Mouse (Mus musculus) CH12.LX (cell line): Measurements from ENCODE around the gene Gpr12. TPM values are rescaled to one million over a fixed set of nuclear protein-coding genes. Genes with fewer than 3 reads are reported as not detected.
A peak's percentile ranks its signal among the peaks of the same experiment; 100 is the strongest.

Experiments used
- DNase-seq: peaks from one replicate; pipeline ENCODE4 v3.0.0-alpha.2; 2013; ENCODE audit errors: extremely low read depth
- H3K27ac ChIP-seq: 2 replicates; pipeline ENCODE4 v1.5.1; 2012; ENCODE audit warnings: low read depth, mild to moderate bottlenecking, control low read depth, moderate library complexity; ENCODE audit not compliant: insufficient read depth
- H3K27me3 ChIP-seq: replicated peaks from 2 replicates; pipeline ENCODE3; 2012; ENCODE audit warnings: inconsistent platforms
- H3K36me3 ChIP-seq, 2 experiments: replicated peaks in 1 of 2; 2 replicates each; pipeline versions ENCODE3 to v1.6.1; 2012; ENCODE audit warnings: inconsistent platforms in 1 of 2, low read length in 1 of 2, mild to moderate bottlenecking in 1 of 2, mixed read lengths in 1 of 2, moderate library complexity in 1 of 2; ENCODE audit not compliant: control insufficient read depth in 1 of 2, insufficient read depth in 1 of 2
- H3K4me1 ChIP-seq, 2 experiments: 2 replicates each; pipeline ENCODE4 v1.6.1; 2012; ENCODE audit warnings: inconsistent platforms in 1 of 2, moderate library complexity in 1 of 2; ENCODE audit not compliant: insufficient read depth in 2 of 2, control insufficient read depth in 1 of 2
- H3K4me2 ChIP-seq: 2 replicates; pipeline ENCODE4 v1.6.1; 2012; ENCODE audit warnings: low read depth, mild to moderate bottlenecking, control low read depth; ENCODE audit not compliant: poor library complexity, insufficient read depth, severe bottlenecking
- H3K4me3 ChIP-seq, 3 experiments: fragments of 150-350 bp in 1 of 3; sonication (generic) in 1 of 3; replicated peaks in 1 of 3; 2 replicates each; pipeline versions ENCODE3 to v1.5.1; 2011 to 2012; ENCODE audit warnings: low read depth in 2 of 3, low read length in 2 of 3, mild to moderate bottlenecking in 2 of 3, moderate library complexity in 2 of 3, control low read depth in 1 of 3, improper control_type of control experiment in 1 of 3, inconsistent platforms in 1 of 3, mixed read lengths in 1 of 3; ENCODE audit not compliant: poor library complexity in 1 of 3
- H3K79me2 ChIP-seq: replicated peaks from 2 replicates; pipeline ENCODE4 v1.6.1; 2012; ENCODE audit warnings: mild to moderate bottlenecking, moderate library complexity; ENCODE audit not compliant: control insufficient read depth, poor library complexity, insufficient read depth, severe bottlenecking; ENCODE audit errors: extremely low read depth
- H3K9ac ChIP-seq: 2 replicates; pipeline ENCODE4 v1.6.1; 2012; ENCODE audit warnings: low read depth, mild to moderate bottlenecking, control low read depth, moderate library complexity; ENCODE audit not compliant: insufficient read depth
- H3K9me3 ChIP-seq: replicated peaks from 2 replicates; pipeline ENCODE3; 2012; ENCODE audit warnings: low read length, inconsistent platforms, mixed read lengths
- BHLHE40 ChIP-seq: IDR thresholded peaks from 2 replicates; pipeline ENCODE4 v1.6.1; 2011; ENCODE audit warnings: mild to moderate bottlenecking, low read depth, low read length, improper control_type of control experiment
- CHD1 ChIP-seq: IDR thresholded peaks from 2 replicates; pipeline ENCODE4 v1.6.1; 2012; ENCODE audit warnings: low read depth, low read length, improper control_type of control experiment, inconsistent platforms
- CHD2 ChIP-seq: IDR thresholded peaks from 2 replicates; pipeline ENCODE4 v1.6.1; 2011; ENCODE audit warnings: low read length, improper control_type of control experiment
- CTCF ChIP-seq, 2 experiments: IDR thresholded peaks in 1 of 2; conservative IDR thresholded peaks in 1 of 2; 2 replicates each; pipeline ENCODE4 v1.5.1; 2011 to 2012; ENCODE audit warnings: low read depth in 2 of 2, low read length in 2 of 2, improper control_type of control experiment in 1 of 2, inconsistent platforms in 1 of 2, mild to moderate bottlenecking in 1 of 2, moderate library complexity in 1 of 2
- E2F4 ChIP-seq: IDR thresholded peaks from 2 replicates; pipeline ENCODE4 v1.6.1; 2011; ENCODE audit warnings: low read depth, low read length, improper control_type of control experiment; ENCODE audit not compliant: insufficient replicate concordance
- ELF1 ChIP-seq: IDR thresholded peaks from 2 replicates; pipeline ENCODE4 v1.6.1; 2014; ENCODE audit warnings: low read depth, mild to moderate bottlenecking, inconsistent platforms, low read length, improper control_type of control experiment
- ETS1 ChIP-seq: conservative IDR thresholded peaks from 2 replicates; pipeline ENCODE4 v1.6.1; 2012; ENCODE audit warnings: low read depth, mild to moderate bottlenecking, inconsistent platforms, low read length, improper control_type of control experiment, moderate library complexity
- JUN ChIP-seq: IDR thresholded peaks from 2 replicates; pipeline ENCODE4 v1.6.1; 2011; ENCODE audit warnings: low read depth, mild to moderate bottlenecking, low read length, improper control_type of control experiment, moderate library complexity; ENCODE audit not compliant: insufficient read depth
- JUND ChIP-seq: conservative IDR thresholded peaks from 2 replicates; pipeline ENCODE4 v1.6.1; 2011; ENCODE audit warnings: low read depth, low read length, improper control_type of control experiment
- MAFK ChIP-seq: IDR thresholded peaks from 2 replicates; pipeline ENCODE4 v1.6.1; 2011; ENCODE audit warnings: low read length, improper control_type of control experiment; ENCODE audit not compliant: insufficient replicate concordance
- MAX ChIP-seq: IDR thresholded peaks from 2 replicates; pipeline ENCODE4 v1.6.1; 2011; ENCODE audit warnings: low read length, improper control_type of control experiment
- MAZ ChIP-seq: IDR thresholded peaks from 2 replicates; pipeline ENCODE4 v1.6.1; 2012; ENCODE audit warnings: low read depth, mild to moderate bottlenecking, inconsistent platforms, low read length, improper control_type of control experiment, moderate library complexity
- POLR2A ChIP-seq: IDR thresholded peaks from 2 replicates; pipeline ENCODE4 v1.6.1; 2011; ENCODE audit warnings: low read depth, mild to moderate bottlenecking, improper control_type of control experiment, low read length
- POLR2AphosphoS2 ChIP-seq: IDR thresholded peaks from 2 replicates; pipeline ENCODE4 v1.6.1; 2011; ENCODE audit warnings: low read depth, low read length, improper control_type of control experiment
- RAD21 ChIP-seq: IDR thresholded peaks from 2 replicates; pipeline ENCODE4 v1.6.1; 2011; ENCODE audit warnings: low read depth, mild to moderate bottlenecking, low read length, improper control_type of control experiment, moderate library complexity
- SIN3A ChIP-seq: IDR thresholded peaks from 2 replicates; pipeline ENCODE4 v1.6.1; 2012; ENCODE audit warnings: low read length, improper control_type of control experiment, inconsistent platforms
- SMC3 ChIP-seq: IDR thresholded peaks from 2 replicates; pipeline ENCODE4 v1.6.1; 2011; ENCODE audit warnings: low read depth, low read length, improper control_type of control experiment
- UBTF ChIP-seq: IDR thresholded peaks from 2 replicates; pipeline ENCODE4 v1.6.1; 2012; ENCODE audit warnings: low read depth, mild to moderate bottlenecking, inconsistent platforms, low read length, improper control_type of control experiment, moderate library complexity
- USF2 ChIP-seq: conservative IDR thresholded peaks from 2 replicates; pipeline ENCODE4 v1.6.1; 2011; ENCODE audit warnings: low read depth, low read length, improper control_type of control experiment
- ZC3H11A ChIP-seq: IDR thresholded peaks from 2 replicates; pipeline ENCODE4 v1.6.1; 2012; ENCODE audit warnings: low read depth, mild to moderate bottlenecking, inconsistent platforms, low read length, improper control_type of control experiment
- ZMIZ1 ChIP-seq: IDR thresholded peaks from 2 replicates; pipeline ENCODE4 v1.6.1; 2012; ENCODE audit warnings: low read depth, mild to moderate bottlenecking, inconsistent platforms, low read length, improper control_type of control experiment
- dilution Hi-C: fragments of 300-500 bp; cut with MboI; formaldehyde crosslinking; loops from 2 replicates; pipeline ENCODE4 v1.14.3; 2020; ENCODE audit warnings: low sequenced_read_pairs; ENCODE audit not compliant: extremely low pct_unique_long_range_greater_than_20kb, extremely low pct_ligation_motif_present
- in situ Hi-C: fragments of 300-500 bp; cut with MboI; formaldehyde crosslinking; loops from 3 replicates; pipeline ENCODE4 v1.14.3; 2019; ENCODE audit warnings: low sequenced_read_pairs, low pct_ligation_motif_present, low pct_unique_long_range_greater_than_20kb, mixed read lengths
- polyA plus RNA-seq: library from polyadenylated mRNA; unstranded; fragments of >175 nt; gene quantifications from 2 replicates; pipeline ENCODE4 v1.2.1, GENCODE M21; 2012; ENCODE audit warnings: low read depth; ENCODE audit not compliant: insufficient read length
- total RNA-seq, 2 experiments: library from RNA; depleted of rRNA; stranded (reverse); fragments of 300-350 nt in 1 of 2; fragments of >200 nt in 1 of 2; gene quantifications; 2 replicates each; pipeline ENCODE4 v1.2.3; 2012 to 2014

Gpr12 gene
- total and polyA plus RNA-seq, 3 experiments: not detected

GRCm38 (mm10) chr5:146630961-146631360 is 45.9 kb upstream of the Gpr12 start:
- Histone ChIP-seq H3K4me3 (no peak overlapping the region), H3K36me3 (no peaks in the 10 kb centered on the region), H3K9ac (no peak overlapping the region), H3K4me1 (peaks cover 0 to 7% of the 10 kb centered on the region in 2 experiments; a peak in 2 of 4 replicates), H3K79me2 (no peaks in the 10 kb centered on the region), H3K27ac (no peak overlapping the region), H3K27me3 (no peaks in the 10 kb centered on the region), H3K9me3 (peaks cover 2% of the 10 kb centered on the region), H3K4me2 (no peak overlapping the region)
- dilution Hi-C loops (no loop called here), in situ Hi-C loops (no loop called here)
- no peak for DNase-seq
- TF ChIP-seq MAZ (no peak), ELF1 (no peak), POLR2A (no peak), CTCF (conservative IDR thresholded peaks at IDR 0.05 in 1 of 2, IDR thresholded peaks at IDR 0.05 in 1 of 2; ENCODE audit: low read depth in 2 of 2, low read length in 2 of 2) (no peak), SIN3A (no peak), ZC3H11A (no peak), MAFK (no peak), ETS1 (no peak), CHD1 (no peak), MAX (no peak), POLR2AphosphoS2 (no peak), E2F4 (no peak), CHD2 (no peak), USF2 (no peak), JUN (no peak), ZMIZ1 (no peak), RAD21 (no peak), UBTF (no peak), SMC3 (no peak)

GRCm38 (mm10) chr5:146629636-146630035 is 44.6 kb upstream of the Gpr12 start:
- Histone ChIP-seq H3K4me3 (no peak overlapping the region), H3K27me3 (no peaks in the 10 kb centered on the region), H3K9ac (no peak overlapping the region), H3K4me1 (peaks cover 0 to 7% of the 10 kb centered on the region in 2 experiments; a peak in 2 of 4 replicates), H3K9me3 (peaks cover 2% of the 10 kb centered on the region), H3K27ac (no peak overlapping the region), H3K4me2 (no peak overlapping the region), H3K79me2 (no peaks in the 10 kb centered on the region), H3K36me3 (no peaks in the 10 kb centered on the region)
- in situ Hi-C loops: no loop called here
- dilution Hi-C loops: no loop called here
- peak; percentile 20 for TF ChIP-seq RAD21
- TF ChIP-seq JUND: no peak
- no peak for TF ChIP-seq ZMIZ1
- TF ChIP-seq BHLHE40: no peak
- TF ChIP-seq SMC3: peak; percentile 48
- TF ChIP-seq MAFK: no peak
- peak in 1 of 2 experiments; percentile 50; a peak in 2 of 4 replicates for TF ChIP-seq CTCF (conservative IDR thresholded peaks at IDR 0.05 in 1 of 2, IDR thresholded peaks at IDR 0.05 in 1 of 2; ENCODE audit: low read depth in 2 of 2, low read length in 2 of 2)
- no peak for DNase-seq
